Mouse (Mus musculus) right cerebral cortex, adult 2 months (tissue): Measurements from ENCODE around the gene 2010109A12Rik.

ENCODE experiments used
- DNase-seq, 2 experiments: peaks; one replicate each; pipeline ENCODE4 v3.0.0; 2021 to 2022; ENCODE audit warnings: low spot score in 2 of 2

2010109A12Rik gene

GRCm38 (mm10) chr5:93229527-93229926 lies 23.2 kb downstream of the 2010109A12Rik start:
- no peak for DNase-seq

DNA sequence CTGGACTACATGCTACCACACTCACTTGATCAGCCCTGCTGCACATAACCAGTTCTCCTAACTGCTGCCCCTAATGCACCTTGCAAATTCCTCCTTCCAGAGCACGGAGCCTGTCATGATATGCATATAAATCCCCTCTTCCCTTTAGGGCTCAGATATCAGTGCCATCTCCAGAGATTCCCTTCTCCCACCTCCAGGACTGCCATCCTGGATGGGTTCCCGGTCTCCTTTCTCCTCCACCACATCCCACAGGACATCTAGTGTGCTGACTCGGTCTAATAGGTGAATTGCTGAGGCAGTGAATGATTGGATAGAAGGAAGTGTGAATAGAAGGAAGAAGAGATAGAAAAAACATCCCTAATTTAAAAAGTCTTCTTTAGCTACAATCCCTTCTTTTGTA lies 25.4 kb downstream of the 2010109A12Rik start:
- DNase-seq: no peak

DNA sequence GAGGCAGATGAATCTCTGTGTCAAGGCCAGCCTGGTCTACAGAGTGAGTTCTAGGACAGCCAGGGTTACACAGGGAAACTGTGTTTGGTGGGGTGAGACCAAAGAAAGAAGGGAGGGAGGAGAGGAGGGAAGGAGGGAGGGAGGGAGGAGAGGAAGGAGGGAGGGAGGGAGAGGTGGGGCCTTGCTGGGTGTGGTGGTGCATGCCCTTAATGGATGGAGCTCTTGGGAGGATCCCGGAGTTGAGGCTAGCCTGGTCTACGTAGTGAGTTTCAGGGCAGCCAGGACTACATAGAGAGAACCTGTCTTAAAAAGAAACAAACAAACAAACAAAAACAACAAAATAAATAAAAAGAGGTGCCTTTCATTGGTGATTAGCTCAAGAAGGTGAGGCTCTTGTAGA lies 26.5 kb downstream of the 2010109A12Rik start:
- DNase-seq: no peak

- no peak for DNase-seq
These were observed 27.8 kb downstream of the 2010109A12Rik start for GRCm38 (mm10) chr5:93234130-93234529.

DNA sequence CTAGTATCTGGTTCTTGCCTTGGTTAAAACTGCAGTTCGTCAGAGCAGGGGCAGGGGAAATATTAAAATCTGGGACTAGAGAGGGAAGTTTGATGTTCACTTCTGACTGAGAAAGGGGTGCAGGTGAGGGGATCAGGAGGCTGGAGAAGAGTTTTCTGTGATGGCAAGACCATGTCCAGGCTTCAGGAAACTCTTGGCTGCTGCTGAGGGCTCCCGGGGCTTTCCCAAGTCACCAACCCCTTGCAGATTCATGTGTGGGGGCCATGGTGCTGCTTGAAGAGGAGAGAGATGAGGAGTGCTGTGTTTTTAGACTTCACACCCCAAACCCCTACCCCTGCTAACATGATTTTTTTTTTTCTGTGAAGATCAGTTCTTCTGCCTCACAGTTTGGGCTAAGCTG lies 28.3 kb downstream of the 2010109A12Rik start:
- no peak for DNase-seq

DNA sequence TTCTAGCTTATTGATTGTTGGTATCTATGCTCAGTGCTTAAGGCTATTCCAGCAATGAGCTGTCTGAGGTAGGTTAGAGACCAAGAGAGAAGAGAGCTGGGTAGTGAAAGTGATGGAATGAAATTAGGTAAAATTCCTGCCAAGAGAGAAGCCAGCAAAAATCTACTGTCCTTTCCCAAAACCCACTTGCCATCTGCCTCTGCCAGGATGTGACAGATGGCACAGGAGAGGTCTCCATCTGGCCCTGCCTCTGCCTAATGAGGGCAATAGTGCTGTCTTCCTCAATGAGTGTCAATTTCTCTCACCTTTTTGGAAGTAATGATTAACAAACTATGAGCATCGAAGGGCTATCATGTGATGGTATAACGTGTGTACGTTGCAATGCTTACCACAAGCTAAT lies 29.6 kb downstream of the 2010109A12Rik start:
- DNase-seq: peak; percentile 13 to 15

- DNase-seq: no peak
These were observed 30.2 kb downstream of the 2010109A12Rik start for GRCm38 (mm10) chr5:93236541-93236940.

GRCm38 (mm10) chr5:93239590-93240544 lies 33.5 kb downstream of the 2010109A12Rik start:
- DNase-seq: no peak

- DNase-seq: no peak
These were observed 39.0 kb downstream of the 2010109A12Rik start for GRCm38 (mm10) chr5:93245280-93245679.

- no peak for DNase-seq
These were observed 43.7 kb downstream of the 2010109A12Rik start for GRCm38 (mm10) chr5:93249940-93250578.

- no peak for DNase-seq
These were observed 44.9 kb downstream of the 2010109A12Rik start for GRCm38 (mm10) chr5:93251001-93251760.

DNA sequence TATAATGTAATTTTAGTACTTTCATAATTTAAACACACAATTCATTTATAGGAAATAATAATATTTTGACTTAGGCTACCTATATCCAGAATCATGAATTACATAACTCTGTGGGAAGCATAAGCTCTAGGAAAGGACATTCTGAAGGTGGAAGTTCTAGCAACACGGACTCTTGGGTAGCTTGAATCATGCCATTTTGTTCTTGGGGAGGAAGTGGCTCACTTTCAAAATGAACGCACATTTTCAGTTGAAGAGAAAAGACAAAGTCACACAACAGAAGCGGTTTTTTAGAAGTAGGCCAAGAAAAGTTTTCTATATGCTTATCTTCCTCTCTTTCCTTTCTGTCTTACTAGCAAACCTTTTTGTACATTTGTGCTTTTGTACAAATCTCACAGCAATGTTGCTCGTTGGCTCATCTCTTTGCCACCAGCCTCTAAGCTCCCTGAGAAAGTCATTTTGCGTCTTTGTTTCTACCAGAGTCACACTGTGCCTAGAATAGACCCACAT lies 49.5 kb downstream of the 2010109A12Rik start:
- no peak for DNase-seq

- DNase-seq: no peak
These were observed 50.6 kb downstream of the 2010109A12Rik start for GRCm38 (mm10) chr5:93256820-93257405.

DNA sequence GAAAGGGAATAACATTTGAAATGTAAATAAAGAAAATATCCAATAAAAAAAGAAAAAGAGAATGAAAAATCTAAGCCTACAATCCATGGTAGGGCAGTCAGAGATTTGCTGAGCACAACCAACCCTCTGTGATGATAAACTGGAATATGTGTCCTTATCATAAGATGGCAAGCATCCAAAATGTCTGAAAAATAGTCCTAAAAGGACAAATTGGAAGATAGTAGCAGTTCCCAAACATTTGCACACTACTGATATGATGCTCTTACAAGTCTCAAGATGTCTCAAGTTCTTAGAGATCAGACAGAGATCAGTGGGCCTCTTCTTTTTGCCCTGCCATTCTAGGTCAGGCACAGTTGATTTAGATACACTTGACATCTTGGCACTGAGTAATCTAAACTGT lies 53.0 kb downstream of the 2010109A12Rik start:
- no peak for DNase-seq

DNA sequence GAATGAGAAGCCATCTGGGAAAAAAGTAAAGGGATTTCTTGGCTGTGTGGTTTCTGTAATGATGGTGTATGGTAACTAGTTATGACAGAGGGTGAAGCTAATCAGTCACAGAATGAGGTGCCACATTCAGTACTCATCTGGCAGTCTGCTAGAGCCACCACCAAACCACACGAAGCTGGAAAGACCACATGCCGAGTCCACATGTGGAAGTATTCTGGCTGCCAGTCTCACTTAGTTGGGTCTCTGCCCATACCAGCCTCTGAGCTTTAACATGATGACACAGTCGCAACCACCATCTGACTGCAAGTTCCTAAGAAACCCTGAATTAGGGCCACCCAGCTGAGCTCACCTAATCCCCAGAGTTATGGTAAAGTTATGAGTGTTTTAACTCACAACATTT lies 54.7 kb downstream of the 2010109A12Rik start:
- DNase-seq: no peak

GRCm38 (mm10) chr5:93262751-93263150 lies 56.4 kb downstream of the 2010109A12Rik start:
- DNase-seq: no peak
